Mouse (Mus musculus) limb, embryonic 11.5 days (tissue): ENCODE data around the gene Usp7. TPM values are rescaled to one million over a fixed set of nuclear protein-coding genes. Genes with fewer than 3 reads are reported as not detected.

Source experiments
- ATAC-seq: fragments of 200-750 bp; cut with Nextera tagmentation; 2 replicates; pipeline ENCODE4 v1.8.0; 2017; ENCODE audit warnings: low read depth; ENCODE audit not compliant: insufficient number of reproducible peaks, low FRiP score, low TSS enrichment
- DNase-seq: peaks from one replicate; pipeline ENCODE4 v3.0.0-alpha.2; 2015; ENCODE audit warnings: low spot score
- H3K27ac ChIP-seq: fragments of 300-500 bp; sonication (generic); replicated peaks from 2 replicates; pipeline ENCODE4 v1.5.1; 2014; ENCODE audit warnings: low read depth, mild to moderate bottlenecking, low read length
- H3K27me3 ChIP-seq: fragments of 300-500 bp; sonication (generic); 2 replicates; pipeline ENCODE4 v1.6.1; 2014; ENCODE audit warnings: mild to moderate bottlenecking, low read length, mixed read lengths; ENCODE audit not compliant: control insufficient read depth, insufficient read depth
- H3K36me3 ChIP-seq: fragments of 300-500 bp; sonication (generic); 2 replicates; pipeline ENCODE4 v1.6.1; 2014; ENCODE audit warnings: mild to moderate bottlenecking, low read length, moderate library complexity, mixed read lengths; ENCODE audit not compliant: control insufficient read depth, insufficient read depth
- H3K4me1 ChIP-seq: fragments of 300-500 bp; sonication (generic); 2 replicates; pipeline ENCODE4 v1.6.1; 2014; ENCODE audit warnings: low read length, mixed read lengths; ENCODE audit not compliant: control insufficient read depth, insufficient read depth
- H3K4me2 ChIP-seq: fragments of 300-500 bp; sonication (generic); 2 replicates; pipeline ENCODE4 v1.6.1; 2014; ENCODE audit warnings: low read depth, mild to moderate bottlenecking, moderate library complexity; ENCODE audit not compliant: severe bottlenecking
- H3K4me3 ChIP-seq: fragments of 300-500 bp; sonication (generic); 2 replicates; pipeline ENCODE4 v1.5.1; 2014; ENCODE audit warnings: low read depth, low read length
- H3K9ac ChIP-seq: fragments of 300-500 bp; sonication (generic); 2 replicates; pipeline ENCODE4 v1.6.1; 2014; ENCODE audit warnings: mild to moderate bottlenecking, low read length
- H3K9me3 ChIP-seq: fragments of 300-500 bp; sonication (generic); 2 replicates; pipeline ENCODE4 v1.6.1; 2016; ENCODE audit warnings: low read length; ENCODE audit not compliant: control insufficient read depth
- WGBS: fragments of 180-500 bp; shearing (Covaris S2); extraction: QIAGEN DNeasy Blood & Tissue Kit; methylation state at CpG from one replicate; pipeline ENCODE4 v1.1.7; 2014; 5-methylcytosine and 5-hydroxymethylcytosine counted together
- polyA plus RNA-seq: library from polyadenylated mRNA; unstranded; fragments of >200 nt; fragmentation: Nextera tagmentation; extraction: Ambion mirVana; gene quantifications from 2 replicates; pipeline ENCODE4 v1.2.1, GENCODE M21; 2014

Gene Usp7
- polyA plus RNA-seq, 1 experiment from 2014 or later: 41.5 TPM

DNA sequence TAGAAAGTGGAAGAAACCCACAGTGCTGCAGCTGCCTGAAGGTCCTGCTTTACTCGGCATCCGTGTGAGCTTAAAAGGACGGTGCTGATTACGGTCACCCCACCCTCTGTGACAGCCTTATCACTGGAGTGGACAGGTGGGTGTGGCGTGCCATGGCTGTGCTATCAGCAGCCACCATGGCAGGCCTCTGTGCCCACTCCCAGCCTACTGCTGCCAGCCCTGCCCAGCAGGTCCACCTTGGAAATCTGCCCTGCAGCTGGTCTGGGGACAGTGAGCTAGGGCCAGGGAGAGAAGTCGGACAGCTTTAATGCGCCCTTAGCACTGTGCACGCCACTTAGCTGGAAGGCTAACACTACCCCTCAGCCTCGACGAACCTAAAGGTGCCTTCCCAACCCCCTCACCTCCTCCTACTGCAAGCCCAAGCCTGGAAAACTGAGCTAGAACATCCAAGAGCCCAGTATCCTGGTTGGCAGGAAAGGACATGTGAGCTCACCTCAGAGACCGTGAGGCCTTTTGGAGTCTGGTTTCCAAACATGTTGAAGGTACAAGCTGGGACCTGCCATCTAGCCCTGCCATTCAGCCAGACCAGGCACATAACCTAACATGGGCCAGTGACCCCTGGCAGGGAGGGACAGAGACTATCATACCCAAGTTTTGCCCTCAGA, 105.1 kb downstream of the Usp7 start:
- no peak for DNase-seq

DNA sequence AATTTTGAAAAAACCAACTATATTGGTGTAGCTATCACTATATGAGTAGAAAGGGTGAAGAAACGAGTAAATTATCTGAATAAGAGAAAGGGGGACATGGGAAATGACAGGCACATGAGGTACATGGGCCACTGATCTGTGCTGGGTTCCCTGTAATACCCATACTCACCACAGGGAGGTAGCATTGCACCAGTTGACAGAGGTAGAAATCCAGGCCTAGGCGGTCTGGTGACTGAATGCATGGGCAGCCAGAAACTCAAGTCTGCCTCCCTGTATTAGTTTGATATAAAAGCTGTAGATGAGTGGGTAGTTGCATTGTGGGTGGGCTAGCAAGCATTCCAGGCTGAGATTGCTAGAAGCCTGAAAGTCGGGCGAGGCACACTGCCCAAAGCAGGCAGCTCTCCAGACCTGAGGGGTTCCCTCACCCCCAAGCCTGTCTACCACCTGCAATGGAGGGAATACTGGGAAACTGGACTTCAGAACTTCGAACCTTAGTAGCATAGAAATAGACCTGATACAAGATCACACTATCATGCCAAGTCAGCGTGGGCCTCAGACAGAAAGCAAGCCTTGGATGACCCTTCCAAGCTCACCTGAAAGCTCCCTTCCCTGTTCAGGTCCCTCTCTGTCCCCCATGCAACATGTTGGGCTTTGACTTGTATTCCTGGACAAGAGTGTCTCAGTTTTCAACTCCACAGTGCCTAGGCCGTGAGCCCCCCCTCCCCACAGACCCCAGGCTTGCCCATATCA, 105.8 kb downstream of the Usp7 start:
- no peak overlapping the region for H3K4me3 ChIP-seq
- 60% methylated on average over 7 of the region's 7 CpGs for WGBS
- peaks cover 21% of the 10 kb centered on the region for H3K36me3 ChIP-seq
- peak; percentile 79 for DNase-seq
- no peaks in the 10 kb centered on the region; the same call in 1 of the 2 replicates for H3K4me1 ChIP-seq
- H3K9ac ChIP-seq: no peak overlapping the region
- H3K9me3 ChIP-seq: no peaks in the 10 kb centered on the region
- no peak overlapping the region for H3K27ac ChIP-seq
- no peak overlapping the region for H3K4me2 ChIP-seq
- no peaks in the 10 kb centered on the region for H3K27me3 ChIP-seq
- no peak for ATAC-seq

More for the DNA sequence above, 105.1 kb downstream of the Usp7 start:
- Histone ChIP-seq H3K4me3 (no peak overlapping the region), H3K36me3 (peaks cover 26% of the 10 kb centered on the region), H3K9me3 (no peaks in the 10 kb centered on the region), H3K27me3 (no peaks in the 10 kb centered on the region), H3K4me1 (no peaks in the 10 kb centered on the region; the same call in 1 of the 2 replicates), H3K4me2 (no peak overlapping the region), H3K9ac (no peak overlapping the region), H3K27ac (no peak overlapping the region)
- 85% methylated on average over 11 of the region's 11 CpGs for whole genome bisulfite sequencing
- no peak for ATAC-seq

DNA sequence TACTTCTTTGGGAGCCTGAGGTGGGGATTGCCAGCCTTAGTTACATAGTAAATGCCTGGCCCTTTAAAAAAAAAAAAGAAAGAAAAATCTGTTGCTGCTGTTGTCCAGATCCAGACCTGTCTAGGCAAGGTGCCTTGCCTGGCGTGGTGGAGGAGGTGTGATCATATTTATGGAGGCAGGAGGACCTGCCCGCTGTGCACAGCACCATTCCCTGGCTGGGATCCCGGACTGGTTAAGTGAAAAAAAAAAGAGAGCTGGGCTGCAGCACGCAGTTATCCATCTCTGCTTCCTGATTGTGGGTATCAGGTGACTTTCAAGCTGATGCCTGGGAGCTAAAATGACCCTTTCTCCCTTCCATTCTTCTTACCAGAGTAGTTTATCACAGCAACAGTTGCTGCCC, 107.0 kb downstream of the Usp7 start:
- no peak overlapping the region for H3K4me2 ChIP-seq
- H3K36me3 ChIP-seq: peaks cover 11% of the 10 kb centered on the region; the same call in 1 of the 2 replicates
- 68% methylated on average over 4 of the region's 4 CpGs for WGBS
- no peaks in the 10 kb centered on the region; the same call in 1 of the 2 replicates for H3K4me1 ChIP-seq
- H3K9ac ChIP-seq: no peak overlapping the region
- no peaks in the 10 kb centered on the region for H3K27me3 ChIP-seq
- H3K27ac ChIP-seq: no peak overlapping the region
- no peak overlapping the region for H3K4me3 ChIP-seq
- ATAC-seq (0 out of 2 replicates have a peak, but pooled peaks have one; percentile 29), DNase-seq (no peak)
- H3K9me3 ChIP-seq: no peaks in the 10 kb centered on the region

DNA sequence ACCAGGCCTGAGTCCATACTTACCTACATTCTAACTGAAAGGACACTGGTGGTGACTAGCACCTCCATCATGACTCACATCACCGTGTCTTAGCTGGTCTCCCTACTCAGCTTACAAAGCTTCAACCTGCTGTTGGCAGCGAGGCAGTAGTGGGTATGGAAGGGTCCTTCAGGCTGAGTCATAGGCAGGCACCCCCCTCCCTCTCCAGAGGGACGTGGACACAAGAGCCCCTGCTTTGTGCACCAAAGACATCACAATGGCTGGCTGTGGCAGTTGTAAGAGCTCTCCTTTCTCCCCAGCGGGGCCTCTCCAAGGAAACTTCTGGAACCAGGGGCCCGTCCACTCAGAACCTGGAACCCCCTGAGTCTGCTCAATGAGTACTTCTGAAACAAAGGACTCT, 111.6 kb downstream of the Usp7 start, which contains the start of gene Gm5767:
TSS of gene Gm5767 (plus strand) at position 301 of the 400 bp plus-strand sequence.
- H3K9me3 ChIP-seq: no peaks in the 10 kb centered on the region
- H3K4me3 ChIP-seq: no peak within 1 kb of the TSS
- 89% methylated on average over 5 of the region's 5 CpGs for WGBS
- ATAC-seq (no peak), DNase-seq (no peak)
- H3K27ac ChIP-seq: no peak within 1 kb of the TSS
- H3K27me3 ChIP-seq: no peaks in the 10 kb centered on the region
- no peak within 1 kb of the TSS for H3K9ac ChIP-seq
- H3K36me3 ChIP-seq: 0 out of 2 replicates have a peak, but pooled peaks cover 2% of the 10 kb centered on the region
- no peak within 1 kb of the TSS for H3K4me2 ChIP-seq
- no peaks in the 10 kb centered on the region; the same call in 1 of the 2 replicates for H3K4me1 ChIP-seq

DNA sequence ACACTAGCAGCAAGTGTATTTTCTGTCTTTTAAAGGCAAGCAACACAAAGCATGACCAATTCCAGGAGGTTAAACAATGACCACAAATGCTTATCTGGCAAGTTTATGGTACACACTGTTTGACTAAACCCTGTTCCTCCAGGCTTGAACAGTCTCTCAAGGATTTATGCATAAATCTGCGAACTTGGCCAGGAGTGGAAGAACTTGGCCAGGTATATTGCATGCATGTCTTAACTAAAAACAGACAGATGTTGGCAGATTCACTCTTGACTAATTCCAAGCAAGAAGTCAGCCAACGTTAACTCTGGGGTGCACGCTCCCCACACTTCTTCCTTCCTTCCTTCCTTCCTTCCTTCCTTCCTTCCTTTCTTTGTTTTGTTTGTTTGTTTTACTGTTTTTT, 112.3 kb downstream of the Usp7 start:
- no peaks in the 10 kb centered on the region for H3K9me3 ChIP-seq
- no peak overlapping the region for H3K27ac ChIP-seq
- H3K9ac ChIP-seq: no peak overlapping the region
- no peak overlapping the region for H3K4me2 ChIP-seq
- no peaks in the 10 kb centered on the region for H3K4me1 ChIP-seq
- DNase-seq (no peak), ATAC-seq (no peak)
- 0 out of 2 replicates have a peak, but pooled peaks cover 2% of the 10 kb centered on the region for H3K36me3 ChIP-seq
- no peaks in the 10 kb centered on the region for H3K27me3 ChIP-seq
- 83% methylated on average over 3 of the region's 3 CpGs for WGBS
- no peak overlapping the region for H3K4me3 ChIP-seq

DNA sequence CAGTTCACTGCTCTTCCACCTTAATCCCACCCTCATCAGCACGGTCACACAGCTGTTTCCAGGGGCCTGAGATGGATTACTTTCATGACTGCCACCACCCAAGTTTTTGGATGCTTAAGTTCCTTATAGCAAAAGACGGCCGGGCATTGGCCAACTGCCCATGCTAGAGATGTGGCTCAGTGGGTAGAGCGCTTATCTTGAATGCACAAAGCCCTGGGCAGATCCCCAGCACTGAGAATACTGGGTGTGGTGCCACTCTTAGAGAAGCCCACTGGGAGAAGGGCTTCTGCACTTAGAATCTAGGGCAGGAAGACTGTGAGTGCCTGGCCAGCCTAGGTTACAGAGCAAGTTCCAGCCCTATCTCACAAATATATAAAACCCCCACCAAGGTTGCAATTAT, 113.4 kb downstream of the Usp7 start:
- Histone ChIP-seq H3K9me3 (no peaks in the 10 kb centered on the region), H3K4me1 (no peaks in the 10 kb centered on the region), H3K27ac (no peak overlapping the region), H3K9ac (no peak overlapping the region), H3K4me3 (no peak overlapping the region), H3K27me3 (no peaks in the 10 kb centered on the region), H3K36me3 (0 out of 2 replicates have a peak, but pooled peaks cover 2% of the 10 kb centered on the region), H3K4me2 (no peak overlapping the region)
- no peak for DNase-seq
- no peak for ATAC-seq
- 84% methylated on average over 4 of the region's 4 CpGs for WGBS

DNA sequence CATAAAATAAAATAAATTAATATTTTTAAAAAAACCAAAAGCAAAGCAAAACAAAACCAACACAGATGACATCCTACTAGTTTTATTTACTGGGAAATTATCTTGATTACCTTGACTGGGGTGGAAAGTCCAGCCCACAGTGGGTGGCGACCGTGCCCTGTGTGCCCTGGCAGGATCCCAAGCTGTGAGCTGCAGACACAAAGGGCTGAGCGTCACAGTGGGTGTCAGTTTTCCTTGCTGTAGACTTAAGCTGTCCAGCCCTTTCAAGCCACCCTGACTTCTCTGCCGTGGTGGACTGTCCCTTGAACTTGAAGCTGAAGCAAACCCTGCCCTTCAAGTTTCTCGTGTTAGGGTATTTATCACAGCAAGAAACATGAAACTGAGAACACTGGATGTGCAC, 114.1 kb downstream of the Usp7 start:
- WGBS: 64% methylated on average over 5 of the region's 5 CpGs
- Histone ChIP-seq H3K27ac (no peak overlapping the region), H3K27me3 (0 out of 2 replicates have a peak, but pooled peaks cover 2% of the 10 kb centered on the region), H3K36me3 (no peaks in the 10 kb centered on the region), H3K4me1 (no peaks in the 10 kb centered on the region), H3K9ac (no peak overlapping the region), H3K9me3 (no peaks in the 10 kb centered on the region), H3K4me2 (no peak overlapping the region), H3K4me3 (no peak overlapping the region)
- DNase-seq (no peak), ATAC-seq (no peak)

DNA sequence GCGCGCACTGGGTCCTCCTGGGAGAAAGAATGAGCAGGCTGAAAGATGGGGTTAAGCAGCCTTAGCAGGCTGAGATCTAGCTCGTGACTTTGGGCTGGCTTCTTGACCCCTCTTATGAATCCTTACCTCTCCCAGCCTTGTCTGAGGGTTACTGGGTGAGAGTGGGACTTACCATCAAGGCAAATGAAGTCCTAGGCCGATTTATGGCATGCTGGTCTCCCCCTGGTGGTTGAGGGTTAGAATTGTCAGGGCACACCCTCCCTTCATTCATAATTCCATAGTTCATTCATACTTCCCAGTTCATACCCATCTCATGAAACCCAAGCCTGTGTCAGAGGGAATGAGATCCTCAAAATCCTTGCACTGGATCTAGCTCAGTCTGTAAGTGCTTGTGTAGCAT, 115.3 kb downstream of the Usp7 start:
- no peak overlapping the region for H3K4me3 ChIP-seq
- H3K27ac ChIP-seq: no peak overlapping the region
- no peak overlapping the region for H3K4me2 ChIP-seq
- no peak for ATAC-seq
- H3K9me3 ChIP-seq: no peaks in the 10 kb centered on the region
- H3K27me3 ChIP-seq: 0 out of 2 replicates have a peak, but pooled peaks cover 2% of the 10 kb centered on the region
- H3K9ac ChIP-seq: no peak overlapping the region
- H3K36me3 ChIP-seq: no peaks in the 10 kb centered on the region
- no peaks in the 10 kb centered on the region for H3K4me1 ChIP-seq
- DNase-seq: peak; percentile 47
- 53% methylated on average over 4 of the region's 4 CpGs for WGBS
